Mouse (Mus musculus) kidney, postnatal 14 days (tissue): ENCODE measurements at regions not wholly inside any gene's neighbourhood (a gene's known extent, or its start where the extent isn't known, plus 50 kb on each side); places are given as distances from the start of the nearest gene placed in this dataset.

Source experiments
- DNase-seq: peaks from one replicate; pipeline ENCODE4 v3.0.0; 2022; ENCODE audit warnings: mixed read lengths

DNA sequence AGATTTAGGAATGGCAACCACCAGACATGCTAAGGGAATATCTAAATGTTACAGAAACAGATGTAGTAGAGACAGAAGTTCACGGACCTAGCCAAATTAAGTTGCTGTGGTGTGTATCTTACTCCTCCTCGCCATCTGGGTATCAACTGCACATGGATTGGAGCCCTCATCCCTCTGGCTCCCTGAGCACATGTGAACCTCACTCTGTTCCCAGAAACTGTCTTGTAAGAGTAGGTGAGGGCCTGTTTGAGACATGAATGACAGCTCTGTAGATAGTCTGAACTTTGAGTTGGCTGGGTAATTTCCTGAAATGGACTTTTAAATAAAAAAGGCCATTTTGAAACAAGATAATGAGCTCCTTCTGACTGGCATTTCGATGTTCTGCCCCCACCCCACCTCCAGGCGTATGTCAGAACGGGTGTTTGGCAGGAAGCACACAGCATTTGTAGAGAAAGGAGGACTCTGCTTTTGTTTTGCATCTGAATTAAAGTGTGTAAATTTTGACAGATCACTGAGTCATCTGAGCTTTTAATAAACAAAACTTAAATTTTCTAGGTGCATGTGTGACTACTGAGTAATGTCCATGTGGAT is 196.9 kb upstream of the Cep126 start:
- DNase-seq: no peak

DNA sequence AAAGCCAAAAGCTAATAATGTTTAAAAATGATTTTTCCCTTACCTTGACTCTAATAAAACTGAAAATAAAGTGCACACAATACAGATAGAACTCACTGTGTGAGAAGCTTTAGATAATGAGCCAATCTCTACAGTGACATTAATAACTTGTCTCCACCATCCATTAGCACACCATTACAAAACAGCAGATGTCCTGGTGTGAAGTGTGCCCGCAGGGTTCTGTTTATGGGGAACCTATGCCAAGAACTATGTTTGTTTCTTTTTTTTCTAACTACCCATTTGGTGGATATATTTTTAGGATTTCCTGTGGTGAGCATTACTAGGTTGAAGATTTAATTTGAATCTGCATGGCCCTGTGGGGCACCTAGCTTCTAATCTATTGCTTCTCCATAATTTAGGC is 203.3 kb upstream of the Trpc6 start:
- DNase-seq: no peak

DNA sequence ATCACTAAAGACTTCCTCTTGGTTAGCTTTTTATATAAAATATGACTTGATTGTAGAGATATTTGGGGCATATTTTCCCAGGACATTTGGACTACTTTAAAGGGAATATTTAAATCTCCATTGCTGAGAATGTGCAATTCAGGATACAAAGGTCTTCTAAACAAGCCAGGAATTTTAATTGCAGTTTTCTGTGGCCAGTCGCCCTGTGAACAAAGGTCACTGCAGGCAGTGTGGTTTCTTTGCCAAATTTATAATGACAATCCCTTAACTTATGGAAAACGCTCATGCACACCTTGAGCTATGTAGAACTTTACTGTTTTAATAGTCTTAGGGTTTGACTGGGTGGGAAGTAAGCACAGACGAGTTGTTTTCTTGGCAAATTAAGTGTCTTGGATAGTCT is 192.9 kb upstream of the Trpc6 start:
- DNase-seq: peak; percentile 48
